Mouse (Mus musculus) stomach, postnatal 0 days (tissue): Measurements from ENCODE around the gene Enkd1. TPM values are rescaled to one million over a fixed set of nuclear protein-coding genes. Genes with fewer than 3 reads are reported as not detected.

ENCODE experiments used
- ATAC-seq: fragments of 200-750 bp; cut with Nextera tagmentation; 2 replicates; pipeline ENCODE4 v1.8.0; 2017; ENCODE audit not compliant: low FRiP score, low TSS enrichment
- DNase-seq: peaks from one replicate; pipeline ENCODE4 v3.0.0-alpha.2; 2016; ENCODE audit warnings: low spot score
- H3K27ac ChIP-seq: fragments of 300-500 bp; sonication (generic); replicated peaks from 2 replicates; pipeline ENCODE4 v1.5.1; 2014; ENCODE audit warnings: mild to moderate bottlenecking, control low read depth
- H3K27me3 ChIP-seq: fragments of 300-500 bp; sonication (generic); 2 replicates; pipeline ENCODE4 v1.6.1; 2014; ENCODE audit warnings: low read length; ENCODE audit not compliant: control insufficient read depth, insufficient read depth
- H3K36me3 ChIP-seq: fragments of 300-500 bp; sonication (generic); 2 replicates; pipeline ENCODE4 v1.6.1; 2014; ENCODE audit warnings: low read length, mixed read lengths; ENCODE audit not compliant: control insufficient read depth, insufficient read depth
- H3K4me1 ChIP-seq: fragments of 300-500 bp; sonication (generic); replicated peaks from 2 replicates; pipeline ENCODE4 v1.6.1; 2014; ENCODE audit warnings: antibody characterized with exemption; ENCODE audit not compliant: control insufficient read depth, insufficient read depth
- H3K4me2 ChIP-seq: fragments of 300-500 bp; sonication (generic); replicated peaks from 2 replicates; pipeline ENCODE4 v1.6.1; 2014; ENCODE audit warnings: low read depth, mild to moderate bottlenecking, control low read depth, moderate library complexity
- H3K4me3 ChIP-seq: fragments of 300-500 bp; sonication (generic); 2 replicates; pipeline ENCODE4 v1.5.1; 2014; ENCODE audit warnings: low read depth, low read length, control low read depth
- H3K9ac ChIP-seq: fragments of 300-500 bp; sonication (generic); 2 replicates; pipeline ENCODE4 v1.6.1; 2014; ENCODE audit warnings: mild to moderate bottlenecking, low read length, control low read depth, mixed read lengths
- H3K9me3 ChIP-seq: fragments of 300-500 bp; sonication (generic); 2 replicates; pipeline ENCODE4 v1.6.1; 2016; ENCODE audit warnings: low read length; ENCODE audit not compliant: control insufficient read depth
- CTCF ChIP-seq: IDR thresholded peaks from 2 replicates; pipeline ENCODE4 v1.5.1; 2016; ENCODE audit warnings: antibody characterized with exemption, low read depth, mild to moderate bottlenecking, moderate library complexity
- EP300 ChIP-seq: optimal IDR thresholded peaks from 2 replicates; pipeline ENCODE3; 2016; ENCODE audit warnings: antibody characterized with exemption
- WGBS: fragments of 180-500 bp; shearing (Covaris S2); extraction: QIAGEN DNeasy Blood & Tissue Kit; methylation state at CpG from one replicate; pipeline ENCODE4 v1.1.7; 2014; 5-methylcytosine and 5-hydroxymethylcytosine counted together
- polyA plus RNA-seq: library from polyadenylated mRNA; unstranded; fragments of >200 nt; fragmentation: Nextera tagmentation; extraction: Ambion mirVana; gene quantifications from 2 replicates; pipeline ENCODE4 v1.2.1, GENCODE M21; 2015

The Enkd1 gene
- polyA plus RNA-seq, 1 experiment from 2014 or later: 5.4 TPM

DNA sequence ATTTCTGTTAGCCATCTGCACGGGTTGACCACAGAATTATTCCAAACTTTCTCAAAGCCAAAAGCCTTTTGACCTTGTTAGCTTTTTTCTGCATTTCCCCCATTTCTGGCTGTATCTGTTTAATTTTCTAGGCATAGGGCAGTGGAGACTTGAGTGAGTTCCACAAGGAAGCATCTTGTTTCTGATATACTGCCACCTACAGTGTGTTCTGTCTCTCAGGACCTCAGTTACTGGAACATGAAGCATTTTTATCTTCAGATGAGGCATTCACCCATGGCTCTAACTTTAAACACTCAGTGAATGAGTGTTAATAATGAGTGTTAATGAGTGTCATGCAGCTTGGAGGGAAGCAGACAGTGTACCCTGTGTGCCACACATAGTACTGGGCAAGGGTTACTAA is 30.1 kb downstream of the Enkd1 start:
- no peak for DNase-seq
- H3K36me3 ChIP-seq: peaks cover 31% of the 10 kb centered on the region
- H3K4me3 ChIP-seq: no peak overlapping the region
- no peaks in the 10 kb centered on the region for H3K9me3 ChIP-seq
- H3K9ac ChIP-seq: no peak overlapping the region
- H3K27me3 ChIP-seq: no peaks in the 10 kb centered on the region
- no peak overlapping the region for H3K27ac ChIP-seq
- H3K4me1 ChIP-seq: no peaks in the 10 kb centered on the region
- ATAC-seq: no peak
- WGBS: 59% methylated on average over 1 of the region's 1 CpGs
- no peak overlapping the region for H3K4me2 ChIP-seq
- TF ChIP-seq CTCF (peak; percentile 56), EP300 (no peak)

DNA sequence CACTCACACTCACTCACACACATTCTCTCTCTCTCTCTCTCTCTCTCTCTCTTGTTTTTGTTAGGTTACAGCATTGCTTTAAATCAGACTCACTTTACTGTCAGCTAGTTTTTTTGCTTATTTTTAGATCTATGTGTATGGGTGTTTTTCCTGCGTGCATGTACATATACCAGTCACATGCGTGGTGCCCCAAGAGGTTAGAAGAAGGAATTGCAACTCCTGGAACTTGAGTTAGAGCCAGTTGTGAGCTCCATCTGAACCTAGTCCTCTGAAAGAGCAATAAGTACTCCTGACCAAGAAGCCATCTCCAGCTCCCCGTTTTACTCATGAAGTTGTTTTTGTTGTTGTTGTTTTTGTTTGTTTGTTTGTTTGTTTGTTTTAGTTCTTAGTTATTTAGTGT is 46.8 kb downstream of the Enkd1 start:
- no peaks in the 10 kb centered on the region for H3K27me3 ChIP-seq

DNA sequence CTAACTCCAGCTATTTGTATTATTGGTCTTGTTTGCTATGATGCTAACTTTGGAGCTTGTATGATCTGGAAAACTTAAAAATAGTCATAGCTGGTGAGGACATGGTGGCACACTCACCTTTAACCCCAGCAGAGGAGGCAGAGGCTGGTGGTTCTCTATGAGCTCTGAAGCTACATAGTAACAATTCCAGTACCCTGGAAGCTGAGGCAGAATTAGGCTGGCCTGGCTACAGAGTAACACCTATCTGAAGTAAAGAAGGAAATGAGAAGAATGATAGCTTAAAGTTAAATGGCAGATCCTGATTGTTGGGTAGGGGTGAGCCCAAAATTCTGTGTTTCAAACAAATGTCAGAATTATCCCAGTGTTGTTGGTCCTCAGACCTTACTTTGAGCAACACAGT is 50.4 kb downstream of the Enkd1 start:
- H3K9me3 ChIP-seq: no peaks in the 10 kb centered on the region
- H3K4me1 ChIP-seq: no peaks in the 10 kb centered on the region
- no peak for DNase-seq
- no peaks in the 10 kb centered on the region for H3K27me3 ChIP-seq
- no peak overlapping the region for H3K9ac ChIP-seq
- no peak overlapping the region for H3K4me2 ChIP-seq
- no peak for ATAC-seq
- H3K36me3 ChIP-seq: peaks cover 2% of the 10 kb centered on the region
- H3K4me3 ChIP-seq: no peak overlapping the region
- TF ChIP-seq EP300 (no peak), CTCF (no peak)
- H3K27ac ChIP-seq: no peak overlapping the region

More for the DNA sequence above, 46.8 kb downstream of the Enkd1 start:
- peaks cover 12% of the 10 kb centered on the region for H3K36me3 ChIP-seq
- 70% methylated on average over 3 of the region's 3 CpGs for WGBS
- DNase-seq (no peak), ATAC-seq (no peak)
- no peak overlapping the region for H3K4me2 ChIP-seq
- H3K9ac ChIP-seq: no peak overlapping the region
- no peak overlapping the region for H3K4me3 ChIP-seq
- TF ChIP-seq CTCF (peak; percentile 69), EP300 (no peak)
- no peaks in the 10 kb centered on the region for H3K9me3 ChIP-seq
- H3K4me1 ChIP-seq: no peaks in the 10 kb centered on the region
- no peak overlapping the region for H3K27ac ChIP-seq

Other genes with a start within 250 kb of the Enkd1 start
- gene Tppp3, start 236.7 kb downstream of the Enkd1 start, polyA plus RNA-seq: 89.9 and 99.8 TPM in 2 replicates
- gene Zdhhc1, start 211.3 kb downstream of the Enkd1 start, polyA plus RNA-seq: 15.6 and 17.2 TPM in 2 replicates
- gene Hsd11b2, start 189.5 kb downstream of the Enkd1 start, polyA plus RNA-seq: 2.5 and 2.8 TPM in 2 replicates
- 96.2 and 101 TPM in 2 replicates for gene Atp6v0d1, start 142.2 kb downstream of the Enkd1 start, polyA plus RNA-seq
- 8.9 and 9.3 TPM in 2 replicates for gene Ripor1, start 103.0 kb downstream of the Enkd1 start, polyA plus RNA-seq
- gene Ctcf, start 71.6 kb downstream of the Enkd1 start, polyA plus RNA-seq: 43.3 and 56.6 TPM in 2 replicates
- 0.45 and 0.98 TPM in 2 replicates for gene Agrp, start 70.8 kb downstream of the Enkd1 start, polyA plus RNA-seq
- 0.58 and 0.61 TPM in 2 replicates for gene Carmil2, start 21.9 kb downstream of the Enkd1 start, polyA plus RNA-seq
- 26.7 and 30.7 TPM in 2 replicates for gene Acd, start 7.1 kb downstream of the Enkd1 start, polyA plus RNA-seq
- 12.4 and 13.0 TPM in 2 replicates for gene Pard6a, start 7.1 kb downstream of the Enkd1 start, polyA plus RNA-seq
- gene 4933405L10Rik, start 555 bp downstream of the Enkd1 start, polyA plus RNA-seq: 0.08 and 0.13 TPM in 2 replicates
- gene Gfod2, start 50.5 kb upstream of the Enkd1 start, polyA plus RNA-seq: 14.5 and 16.9 TPM in 2 replicates
- 7.1 TPM in 2 replicates for gene Ranbp10, start 119.1 kb upstream of the Enkd1 start, polyA plus RNA-seq
- not detected in 2 replicates for gene Tsnaxip1, start 119.5 kb upstream of the Enkd1 start, polyA plus RNA-seq
- 14.2 and 15.1 TPM in 2 replicates for gene Cenpt, start 145.1 kb upstream of the Enkd1 start, polyA plus RNA-seq
- gene Thap11, start 146.9 kb upstream of the Enkd1 start, polyA plus RNA-seq: 36.8 and 37.8 TPM in 2 replicates
- 83.5 and 103 TPM in 2 replicates for gene Nutf2, start 152.4 kb upstream of the Enkd1 start, polyA plus RNA-seq
- gene Edc4, start 172.7 kb upstream of the Enkd1 start, polyA plus RNA-seq: 13.7 and 14.8 TPM in 2 replicates
- 0.40 TPM in 1 of 2 replicates, not detected in the other for gene Nrn1l, start 185.4 kb upstream of the Enkd1 start, polyA plus RNA-seq
- gene Pskh1, start 192.2 kb upstream of the Enkd1 start, polyA plus RNA-seq: 13.4 and 14.8 TPM in 2 replicates
- gene Ctrl, start 225.7 kb upstream of the Enkd1 start, polyA plus RNA-seq: 0.22 and 0.85 TPM in 2 replicates
- 65.9 and 68.0 TPM in 2 replicates for gene Psmb10, start 230.2 kb upstream of the Enkd1 start, polyA plus RNA-seq
- 0.75 and 0.77 TPM in 2 replicates for gene Lcat, start 235.2 kb upstream of the Enkd1 start, polyA plus RNA-seq